Mouse (Mus musculus) megakaryocyte-erythroid progenitor cell, adult 5-6 weeks (primary cell): ENCODE results near the gene Sppl3. TPM values are rescaled to one million over a fixed set of nuclear protein-coding genes. Genes with fewer than 3 reads are reported as not detected.

Source experiments
- ATAC-seq: replicated peaks from 2 replicates; pipeline ENCODE4 v1.8.0; 2016; ENCODE audit warnings: mild to moderate bottlenecking, inconsistent platforms; ENCODE audit not compliant: severe bottlenecking, poor library complexity, low FRiP score, low TSS enrichment
- total RNA-seq, 2 experiments: library from RNA; stranded (forward) in 1 of 2; stranded (reverse) in 1 of 2; fragments of 200-1000, 215-1000 nt in 1 of 2; fragments of >200 nt in 1 of 2; fragmentation: Nextera tagmentation in 1 of 2; gene quantifications; 2 replicates each; pipeline ENCODE4 v1.2.3; 2014 to 2017

Sppl3 gene
- total RNA-seq, 2 experiments from 2014 or later = 20.0 to 47.5 TPM

DNA sequence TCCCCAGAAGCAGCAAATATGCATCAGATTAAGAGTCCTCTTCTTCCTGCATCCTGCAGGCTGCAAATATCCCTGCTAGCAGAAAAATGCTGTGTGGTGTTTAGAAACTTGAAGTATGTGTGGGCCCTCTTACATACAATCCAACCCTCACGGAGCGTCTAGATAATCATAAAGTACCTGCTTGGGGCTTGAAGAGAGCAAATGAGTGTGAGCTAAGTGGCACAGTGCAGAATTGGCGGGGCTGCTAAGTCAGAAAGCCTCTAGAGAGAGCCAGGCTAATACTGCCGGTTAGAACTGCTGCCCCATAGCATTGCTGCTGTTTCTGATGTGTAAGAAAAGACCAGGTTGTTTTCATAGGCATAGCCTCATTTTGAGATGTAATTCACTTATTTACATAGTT lies 18.0 kb downstream of the Sppl3 start:
- no peak for ATAC-seq

DNA sequence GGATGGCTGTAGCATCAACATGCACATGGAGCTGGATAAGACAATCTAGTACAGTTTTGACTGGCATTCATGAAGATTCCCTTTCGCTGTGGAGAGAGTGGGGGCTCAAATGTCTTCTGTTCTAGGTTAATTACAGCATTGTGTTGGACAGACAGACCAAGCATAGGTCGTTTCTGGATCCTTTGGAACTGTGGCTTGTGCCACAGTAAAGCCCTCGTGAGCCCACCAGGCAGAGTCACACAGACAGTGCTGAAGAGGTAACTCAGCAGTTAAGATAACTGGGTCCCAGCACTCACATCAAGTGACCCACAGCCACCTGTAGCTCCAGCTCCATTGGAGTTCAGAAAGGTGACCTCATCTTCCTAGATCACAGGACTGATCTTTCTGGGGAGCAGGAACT lies 18.6 kb downstream of the Sppl3 start:
- ATAC-seq = no peak

DNA sequence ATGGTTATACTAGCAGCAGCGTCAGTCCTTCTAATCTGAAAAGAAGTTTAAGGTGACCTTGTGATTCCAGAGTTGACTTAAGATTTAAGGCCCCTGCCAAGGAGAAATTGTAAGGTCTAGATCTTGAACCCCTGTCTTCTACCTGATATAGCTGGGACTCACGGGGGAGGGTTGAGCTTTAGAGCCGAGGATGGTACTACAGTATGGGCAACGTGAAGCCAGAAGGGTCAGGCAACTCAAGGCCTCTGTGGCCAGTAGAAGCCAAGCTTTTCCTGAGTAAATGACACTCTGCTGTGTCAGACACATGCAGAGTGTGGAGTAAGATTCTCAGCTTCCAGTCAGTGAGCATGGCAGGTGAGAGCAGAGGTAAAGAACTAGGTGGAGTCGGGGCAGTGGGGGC lies 20.6 kb downstream of the Sppl3 start:
- ATAC-seq = no peak

DNA sequence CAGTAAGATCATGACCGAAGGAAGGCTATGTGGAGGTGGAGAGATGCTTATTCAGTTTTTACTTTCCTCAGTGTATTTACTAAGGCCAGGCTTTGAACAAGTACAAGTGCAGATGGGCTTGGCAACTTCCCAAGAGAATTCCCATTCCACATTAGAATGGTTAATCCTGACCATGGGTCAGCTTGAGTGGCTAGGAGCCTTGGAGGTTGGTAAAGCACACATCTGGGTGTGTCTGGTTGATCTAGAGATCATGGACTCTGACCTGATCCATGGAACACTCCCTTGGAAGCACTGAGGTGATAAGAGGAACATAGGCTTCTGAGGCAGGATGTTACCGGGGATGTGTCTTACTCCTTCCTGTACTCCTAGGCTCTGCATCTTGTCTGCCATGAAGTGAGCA lies 21.7 kb downstream of the Sppl3 start:
- no peak for ATAC-seq

DNA sequence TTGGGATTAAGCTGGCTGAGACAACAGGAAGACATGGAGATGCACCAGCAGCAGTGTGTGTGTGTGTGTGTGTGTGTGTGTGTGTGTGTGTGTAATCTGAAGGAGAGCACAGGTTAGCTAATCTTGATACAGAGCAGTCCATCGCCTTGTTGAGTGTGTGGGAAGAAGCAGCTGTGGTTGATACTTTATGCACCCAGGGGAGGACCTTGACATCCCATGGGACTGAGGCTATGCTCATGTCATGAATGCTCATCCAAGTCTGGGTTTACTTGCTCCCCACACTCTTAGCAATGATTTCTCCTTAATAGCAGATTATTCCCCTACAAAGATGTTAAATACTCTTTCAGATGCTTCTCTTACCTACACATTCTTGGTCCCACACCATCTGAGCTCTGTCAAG lies 24.3 kb downstream of the Sppl3 start:
- ATAC-seq = no peak

DNA sequence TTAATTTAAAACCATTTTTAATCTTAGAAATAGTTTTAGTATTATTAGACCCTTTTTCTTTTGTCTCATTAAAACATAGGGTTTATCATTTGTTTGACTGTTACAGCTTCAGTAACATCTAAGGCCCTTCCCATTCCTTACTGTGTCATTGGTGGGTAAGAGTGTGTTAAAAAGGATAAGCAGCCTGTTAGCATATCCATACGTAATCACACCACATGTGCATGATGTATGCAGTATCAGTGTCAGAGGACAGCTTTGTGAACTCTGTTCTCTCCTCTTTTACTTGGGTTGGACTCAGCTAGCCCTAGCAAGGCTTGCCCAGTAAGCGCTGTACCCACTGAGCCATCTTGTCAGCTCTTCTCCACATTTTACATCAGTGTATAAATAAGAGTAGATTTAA lies 26.2 kb downstream of the Sppl3 start:
- ATAC-seq = peak; percentile 71

DNA sequence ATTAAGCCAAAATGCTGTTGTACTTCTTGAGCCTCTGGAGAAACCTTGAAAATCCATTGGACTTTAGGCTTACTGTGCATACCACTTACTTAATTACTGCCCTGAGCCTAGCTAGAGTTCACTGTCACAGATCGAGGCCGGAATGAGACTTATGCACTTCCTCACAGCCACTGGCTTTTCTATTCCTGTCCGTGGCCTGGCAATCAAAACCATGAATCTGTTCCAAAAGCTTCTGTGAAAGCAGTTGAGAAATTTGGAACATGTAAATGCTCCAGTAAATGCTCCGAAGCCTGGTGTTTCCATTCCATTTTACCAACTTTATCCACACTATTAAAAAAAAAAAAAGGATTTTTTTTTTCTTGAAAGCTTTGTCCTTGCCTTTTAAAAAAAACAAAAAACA lies 29.8 kb downstream of the Sppl3 start:
- no peak for ATAC-seq

DNA sequence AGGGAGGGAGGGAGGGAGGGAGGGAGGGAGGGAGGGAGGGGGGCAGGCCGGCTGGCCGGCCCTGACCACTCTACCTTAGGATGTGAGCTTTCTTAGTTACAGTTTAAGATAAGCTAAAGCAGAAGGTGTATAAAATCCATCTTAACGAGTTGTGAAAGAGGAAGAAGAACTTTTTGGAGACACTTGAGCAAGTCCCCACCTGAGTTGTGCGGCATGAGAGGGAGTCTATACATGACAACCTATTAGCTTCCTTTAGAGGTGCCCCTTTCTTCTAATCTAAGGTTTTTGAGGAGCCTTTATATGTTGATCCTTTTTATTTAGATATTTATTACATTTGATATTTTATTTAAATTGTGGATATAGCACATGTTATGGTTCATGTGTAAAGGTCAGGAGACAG lies 32.7 kb downstream of the Sppl3 start:
- no peak for ATAC-seq

DNA sequence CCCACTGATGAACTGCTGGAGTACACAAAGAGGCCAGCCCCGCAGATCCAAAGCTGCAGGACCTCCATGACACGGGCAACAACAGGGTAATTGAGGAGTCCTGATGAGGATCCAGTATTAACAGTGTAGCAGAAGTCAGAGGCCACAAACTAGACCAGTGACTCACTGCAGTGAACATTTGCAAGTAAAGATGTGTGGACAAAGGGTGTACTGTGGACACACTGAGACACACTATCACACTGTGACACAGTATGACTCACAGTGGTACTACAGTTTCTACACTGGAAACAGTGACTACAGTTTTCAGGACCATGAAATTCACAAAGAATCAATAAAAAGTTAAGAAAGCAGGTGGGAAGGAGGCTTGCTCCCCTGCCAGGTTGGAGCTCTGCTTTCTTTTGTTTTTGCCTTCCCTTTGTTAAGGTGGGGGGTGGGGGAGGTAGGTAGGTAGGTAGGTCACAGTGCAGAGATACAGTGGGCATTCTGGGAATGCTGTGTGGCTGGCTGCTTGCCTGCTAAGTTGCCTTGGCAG lies 34.3 kb downstream of the Sppl3 start:
- no peak for ATAC-seq

DNA sequence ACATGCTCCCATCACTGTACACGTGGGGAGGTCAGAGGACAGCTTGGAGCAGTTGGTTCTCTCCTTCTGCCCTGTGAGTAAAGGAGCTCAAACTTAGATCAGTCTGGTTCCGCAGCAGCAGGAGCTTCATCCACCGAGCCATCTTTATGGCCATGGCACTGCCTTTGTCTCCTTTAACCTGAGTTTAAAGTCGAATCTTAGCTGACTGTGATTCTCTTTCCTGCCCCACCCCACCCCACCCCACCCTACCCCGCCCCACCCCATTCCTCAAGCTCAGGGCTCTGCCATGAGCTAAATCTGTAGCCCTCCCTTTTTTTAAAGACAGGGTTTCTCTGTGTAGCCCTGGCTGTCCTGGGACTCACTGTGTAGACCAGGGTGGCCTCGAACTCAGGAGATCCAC lies 38.8 kb downstream of the Sppl3 start:
- no peak for ATAC-seq

DNA sequence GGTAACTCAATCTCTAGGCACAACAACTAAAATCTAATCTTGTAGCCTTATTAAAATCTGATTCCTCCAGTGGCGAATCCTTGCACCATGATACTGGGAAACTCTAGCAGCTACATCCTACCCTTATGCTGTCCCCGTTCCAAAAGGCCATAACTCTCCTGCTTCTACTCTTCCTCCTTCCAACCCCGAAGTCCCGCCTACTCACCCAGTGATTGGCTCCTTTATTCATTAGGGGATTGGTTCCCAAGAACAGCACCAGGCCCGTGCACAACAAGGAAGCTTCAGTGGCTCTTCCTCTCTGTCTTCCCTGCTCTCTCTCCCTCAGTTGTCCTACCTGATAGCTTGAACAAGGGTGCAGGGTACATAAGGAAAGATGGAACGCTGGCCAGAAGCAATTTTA lies 39.8 kb downstream of the Sppl3 start:
- ATAC-seq = no peak

DNA sequence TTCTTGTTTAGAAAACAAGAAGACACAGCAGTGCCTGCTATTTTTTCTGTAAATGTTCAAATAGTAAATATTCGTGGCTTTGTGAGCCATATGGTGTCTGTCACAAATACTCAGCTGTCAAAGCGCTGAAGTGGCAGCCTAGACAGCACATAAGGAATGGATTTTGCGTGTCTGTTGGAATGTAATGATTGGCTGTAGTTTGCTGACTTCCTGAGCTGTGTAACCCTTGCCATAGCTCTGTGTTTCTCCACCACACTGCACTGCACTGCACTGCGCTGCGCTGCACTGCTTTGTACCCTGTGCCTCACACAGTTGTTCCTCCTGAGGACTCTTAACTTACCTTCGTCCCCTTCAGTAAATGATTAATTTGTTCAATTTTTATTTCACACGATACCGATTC lies 41.6 kb downstream of the Sppl3 start:
- no peak for ATAC-seq

DNA sequence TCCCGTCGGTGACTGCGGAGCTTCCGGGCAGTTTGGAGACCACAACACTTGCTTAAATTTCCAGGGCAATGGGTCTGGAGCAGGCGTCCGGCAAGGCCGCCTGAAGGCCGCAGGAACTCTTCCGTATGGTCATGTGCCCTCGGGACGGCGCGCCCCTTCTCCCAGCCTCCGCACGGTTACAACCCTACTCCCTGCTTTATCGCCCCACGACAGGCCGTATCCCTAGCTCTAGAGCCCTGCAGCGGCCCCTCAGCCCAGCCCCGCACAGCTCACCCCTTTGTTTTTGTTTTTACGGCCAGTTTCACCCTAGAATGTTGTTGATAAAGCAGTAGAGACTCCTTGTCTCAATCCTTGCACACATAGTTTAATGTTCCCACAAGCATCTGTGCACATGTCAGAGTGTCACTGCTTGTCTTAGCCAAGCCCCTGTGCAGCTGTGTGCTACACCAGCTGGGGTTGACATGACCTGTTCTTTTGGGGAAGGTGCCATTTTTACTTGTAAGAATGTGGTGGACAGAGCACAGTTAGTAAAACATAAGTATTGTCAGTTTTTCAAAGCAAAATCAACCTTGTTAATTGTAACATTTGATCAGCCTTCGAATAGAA lies 43.0 kb downstream of the Sppl3 start:
- ATAC-seq = no peak

DNA sequence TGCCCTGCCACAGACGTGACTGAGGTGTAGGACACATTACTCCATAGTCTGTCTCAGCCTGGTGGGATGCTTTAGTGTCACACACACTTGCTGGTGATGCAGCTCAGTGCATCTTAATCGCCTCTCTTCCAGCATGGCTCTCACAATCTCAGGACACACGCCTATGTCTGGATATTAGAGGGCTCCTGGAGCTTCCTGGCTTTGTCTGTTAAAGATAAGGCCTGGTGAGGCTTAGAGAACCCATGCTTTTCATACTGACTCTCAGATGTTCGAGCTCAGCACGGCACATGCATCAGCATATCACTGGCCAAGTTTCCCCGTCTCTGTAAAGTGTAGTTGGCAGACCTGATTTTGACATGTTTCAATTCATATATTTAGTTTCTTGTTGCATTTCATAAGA lies 44.5 kb downstream of the Sppl3 start:
- peak; percentile 80 for ATAC-seq

DNA sequence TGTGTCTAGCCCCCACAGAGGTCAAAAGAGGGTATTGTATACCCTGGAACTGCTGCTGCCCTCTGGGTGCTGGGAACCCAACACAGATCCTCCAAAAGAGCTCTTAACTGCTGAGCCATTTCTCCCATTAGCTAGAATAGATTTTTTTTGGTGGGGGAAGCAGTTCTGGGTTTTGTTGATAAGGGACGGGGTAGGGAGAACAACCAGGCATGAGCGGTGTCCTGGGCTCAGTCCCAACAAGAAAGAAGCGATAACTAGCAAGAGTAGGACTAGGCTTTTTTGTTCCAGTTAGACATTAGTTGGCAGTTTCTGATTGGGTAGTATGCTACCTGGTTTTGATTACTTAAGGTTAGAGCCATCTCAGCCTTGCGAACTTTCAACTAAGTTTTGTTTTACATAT lies 46.2 kb downstream of the Sppl3 start:
- peak; percentile 79 for ATAC-seq

DNA sequence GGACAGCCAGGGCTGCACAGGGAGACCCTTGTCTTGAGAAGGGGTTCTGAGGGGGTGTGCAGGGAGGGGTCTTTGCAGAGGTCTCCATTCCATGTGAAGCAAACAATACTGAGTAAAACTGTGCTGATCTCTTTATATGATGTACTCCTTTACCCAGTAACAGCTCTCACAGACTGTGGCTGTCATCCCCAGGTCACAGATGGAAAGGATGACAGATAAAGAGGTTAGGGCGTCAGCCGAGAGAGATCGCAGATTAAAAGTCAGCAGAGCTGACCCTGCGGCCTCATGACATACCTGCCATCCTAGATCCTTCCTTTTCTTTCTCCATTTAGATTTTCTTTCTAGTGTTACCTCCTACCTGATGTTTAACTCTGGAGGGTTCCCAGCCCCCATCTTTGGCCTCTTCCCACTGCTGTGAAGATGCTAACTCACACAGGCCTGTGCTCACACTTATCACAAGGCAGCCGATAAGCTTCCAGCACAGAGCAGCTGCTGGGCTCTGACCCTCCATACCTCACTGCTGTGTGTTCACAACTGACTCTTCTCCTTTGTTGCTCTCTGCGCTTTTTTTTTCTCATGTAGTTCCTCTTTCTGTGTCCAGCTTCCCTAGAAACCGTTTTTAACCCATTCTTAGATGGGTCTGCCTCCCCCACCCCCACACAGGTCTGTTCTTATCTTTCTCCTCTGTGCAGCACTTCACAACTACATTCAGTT lies 47.8 kb downstream of the Sppl3 start:
- peak; percentile 46 for ATAC-seq

DNA sequence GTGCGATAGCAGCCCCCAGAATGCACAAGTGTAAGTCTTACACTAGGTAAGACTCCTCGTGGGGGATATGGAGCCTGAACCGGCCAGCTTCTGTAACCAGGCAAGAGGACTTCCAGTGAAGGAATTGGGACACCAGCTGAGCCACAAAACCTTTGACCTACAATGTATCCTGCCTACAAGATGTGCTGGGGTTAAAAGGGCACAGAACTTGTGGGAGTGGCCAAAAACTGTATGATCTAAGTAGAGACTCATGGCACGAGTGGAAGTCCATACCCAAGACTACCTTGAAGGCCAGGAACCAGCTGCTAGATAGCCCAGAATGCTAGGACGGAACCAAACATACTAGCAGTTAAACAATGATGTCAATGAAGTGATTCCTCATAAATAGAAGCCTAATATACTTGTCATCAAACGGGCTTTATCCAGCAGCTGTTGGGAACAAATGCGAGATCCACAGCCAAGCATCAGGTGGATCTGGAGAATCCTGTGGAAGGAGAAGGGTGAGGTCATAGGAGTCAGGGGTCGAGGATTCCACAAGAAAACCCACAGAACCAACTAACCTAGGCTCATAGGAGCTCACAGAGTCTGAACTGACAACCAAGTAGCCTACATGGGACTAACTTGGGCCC lies 49.2 kb downstream of the Sppl3 start:
- no peak for ATAC-seq

DNA sequence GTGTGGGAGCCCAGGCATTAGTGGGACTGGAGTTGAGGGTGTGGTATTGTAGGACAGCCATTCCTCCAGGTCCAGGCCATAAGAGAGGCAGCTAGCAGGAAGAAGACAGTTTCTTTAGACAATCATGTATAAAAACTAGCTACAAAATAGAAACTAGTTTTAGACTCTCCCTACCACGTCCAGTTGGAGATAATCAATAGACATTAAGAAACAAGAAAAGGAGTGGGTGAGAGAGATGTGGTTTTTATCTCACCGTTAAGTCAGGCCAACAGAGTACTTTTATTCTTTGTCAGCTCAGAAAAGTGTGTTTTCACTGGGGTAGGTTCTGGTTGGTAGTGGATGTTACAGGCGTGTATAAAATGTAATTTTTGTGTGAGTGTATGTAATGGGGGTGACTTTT lies 50.0 kb downstream of the Sppl3 start:
- ATAC-seq = no peak

DNA sequence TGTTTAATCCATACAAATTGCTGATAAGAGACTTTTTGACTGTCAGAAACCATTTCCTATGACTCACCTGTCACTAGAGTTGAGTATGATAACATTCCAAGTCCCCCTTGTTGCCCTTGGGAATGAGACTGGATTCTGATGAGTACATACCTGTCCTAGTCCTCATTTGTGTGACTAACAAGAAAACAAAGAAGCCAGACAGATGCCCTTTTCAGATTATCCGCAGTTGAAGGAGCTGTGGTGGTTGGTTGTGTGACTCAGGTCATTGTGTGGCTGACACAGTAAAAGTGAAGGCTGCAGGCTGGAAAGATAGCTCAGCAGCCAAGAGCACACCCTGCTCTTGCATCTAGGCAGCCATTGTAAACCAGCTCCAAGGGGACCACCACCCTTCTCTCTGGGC lies 51.6 kb downstream of the Sppl3 start:
- ATAC-seq = peak; percentile 33; the same call in 1 of the 2 replicates

DNA sequence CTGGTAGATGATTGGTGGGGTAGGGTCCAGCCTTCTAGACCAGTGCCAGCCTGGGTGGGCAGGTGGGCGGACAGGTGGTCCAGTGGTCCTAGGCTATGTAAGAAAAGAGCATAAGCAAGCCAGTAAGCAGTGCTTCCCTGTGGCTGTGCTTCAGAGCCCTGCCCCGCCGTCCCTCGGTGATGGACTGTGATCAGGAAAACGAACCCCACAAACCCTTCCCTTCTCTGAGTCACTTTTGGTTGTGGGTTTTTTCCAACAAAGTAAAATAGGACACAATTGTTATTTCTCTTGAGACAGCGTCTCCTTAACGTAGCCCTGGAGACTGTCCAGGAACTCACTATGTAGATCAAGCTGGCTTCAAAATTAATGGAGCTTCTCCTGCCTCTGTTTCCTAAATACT lies 52.5 kb downstream of the Sppl3 start:
- ATAC-seq = no peak

DNA sequence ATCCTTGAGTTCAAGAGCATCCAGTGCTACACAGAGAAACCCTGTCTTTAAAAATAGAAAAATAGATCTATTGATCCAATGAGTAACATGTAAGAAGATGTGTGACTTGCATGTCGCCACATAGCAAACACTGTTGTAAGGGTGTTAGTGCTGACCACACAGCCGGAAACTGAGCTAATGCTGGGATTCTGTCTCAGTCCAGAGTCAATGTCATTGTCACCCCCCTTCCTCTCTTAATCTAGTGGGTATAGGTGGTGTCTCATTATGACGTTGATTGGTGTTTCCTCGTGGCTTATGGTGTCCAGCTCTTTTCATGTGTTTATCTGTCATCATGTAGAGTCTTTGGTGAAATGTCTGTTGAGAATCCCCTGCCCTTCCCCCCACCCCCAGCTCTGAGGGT lies 55.3 kb downstream of the Sppl3 start:
- no peak for ATAC-seq
